Mouse (Mus musculus) large intestine, adult 2 months (tissue): Measurements from ENCODE around the gene Spdl1. TPM values are rescaled to one million over a fixed set of nuclear protein-coding genes. Genes with fewer than 3 reads are reported as not detected.

ENCODE experiments used
- DNase-seq: peaks from one replicate; pipeline ENCODE4 v3.0.0-alpha.2; 2012; ENCODE audit warnings: low read depth, low spot score
- WGBS: fragments of 180-500 bp; shearing (Covaris S2); methylation state at CpG from one replicate; pipeline ENCODE4 v1.1.7; 2018; 5-methylcytosine and 5-hydroxymethylcytosine counted together
- polyA plus RNA-seq: library from polyadenylated mRNA; depleted of rRNA; stranded (reverse); fragments of >200 nt; gene quantifications from 2 replicates; pipeline ENCODE4 v1.2.3, GENCODE M21; 2012; rRNA removed

Spdl1 gene
- polyA plus RNA-seq, 1 experiment, result 2.5 TPM

DNA sequence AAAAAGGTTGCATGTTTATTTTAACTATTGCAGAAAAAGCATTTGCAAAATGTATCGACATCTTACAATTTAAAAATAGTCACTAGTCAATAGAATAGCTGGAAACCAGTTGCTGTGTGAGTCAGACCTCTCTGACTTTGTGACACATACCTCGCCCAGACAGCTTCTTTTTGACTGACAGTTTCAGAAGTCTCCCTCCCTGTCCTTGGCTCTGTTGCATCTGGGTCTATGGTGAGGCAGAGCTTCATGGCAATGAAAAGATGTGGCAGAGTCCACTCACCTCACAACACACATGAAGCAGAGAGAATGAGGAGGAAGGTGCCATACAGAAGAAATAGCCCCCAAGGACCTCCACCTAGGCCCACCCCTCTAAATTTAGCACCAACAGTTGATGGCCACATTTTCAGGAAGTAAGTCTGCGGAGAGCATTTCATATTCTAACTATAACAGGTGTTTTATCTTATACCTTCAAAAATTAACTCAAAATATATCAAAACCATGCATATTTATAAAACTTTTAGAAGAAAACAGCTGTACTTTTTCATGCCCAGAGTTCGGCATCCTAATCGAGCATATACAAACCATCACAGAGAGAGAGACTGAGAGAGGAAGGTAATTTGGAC, 69.6 kb downstream of the Spdl1 start:
- WGBS, result 65% methylated on average over 5 of the region's 5 CpGs
- no peak for DNase-seq

DNA sequence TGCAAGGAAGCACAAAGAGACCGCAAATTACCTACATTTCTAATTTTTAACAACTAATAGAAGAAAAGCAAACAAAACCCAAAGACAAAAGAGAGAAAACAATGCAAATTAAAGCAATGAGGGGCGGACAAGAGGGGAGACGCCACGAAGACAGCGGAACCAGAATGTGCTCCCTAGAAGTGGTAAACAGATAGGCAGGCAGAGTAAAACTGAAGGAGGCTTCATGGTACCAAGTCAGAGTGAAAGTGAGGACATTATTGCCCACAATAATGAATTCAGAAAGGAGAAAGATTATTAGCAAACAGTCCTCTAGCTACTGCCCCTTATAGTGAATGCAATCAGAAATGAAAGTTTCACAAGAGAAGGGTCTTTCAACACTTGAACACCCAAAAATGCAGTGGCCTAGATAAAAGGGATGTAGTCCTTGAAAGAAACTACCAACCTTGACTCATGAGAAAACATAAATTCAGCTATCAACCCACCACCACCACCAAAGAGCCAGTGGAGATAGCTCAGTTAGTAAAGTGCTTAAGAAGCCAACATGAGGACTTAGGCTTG, 70.8 kb downstream of the Spdl1 start:
- WGBS, result 79% methylated on average over 5 of the region's 5 CpGs

DNA sequence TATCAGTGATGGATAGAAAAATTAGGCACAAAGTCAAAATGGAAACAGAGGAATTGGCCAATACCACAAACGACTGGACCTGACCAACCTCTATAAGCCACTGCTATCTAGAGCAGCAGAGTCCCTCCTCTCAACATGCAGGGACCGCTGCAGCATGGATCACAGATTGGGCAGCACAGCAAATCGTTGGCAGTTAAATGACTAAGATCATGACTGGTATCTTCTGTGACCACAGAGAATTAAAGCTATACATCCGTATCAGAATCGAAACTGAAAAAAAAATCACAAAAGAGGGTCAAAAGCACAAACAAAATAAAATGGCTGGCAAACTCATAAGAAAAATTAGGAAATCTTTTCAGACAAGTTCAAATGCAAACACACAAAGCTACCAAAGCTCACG, 71.3 kb downstream of the Spdl1 start:
- DNase-seq, result no peak
- WGBS, result 77% methylated on average over 6 of the region's 6 CpGs

More for the DNA sequence above, 70.8 kb downstream of the Spdl1 start:
- DNase-seq, result no peak

DNA sequence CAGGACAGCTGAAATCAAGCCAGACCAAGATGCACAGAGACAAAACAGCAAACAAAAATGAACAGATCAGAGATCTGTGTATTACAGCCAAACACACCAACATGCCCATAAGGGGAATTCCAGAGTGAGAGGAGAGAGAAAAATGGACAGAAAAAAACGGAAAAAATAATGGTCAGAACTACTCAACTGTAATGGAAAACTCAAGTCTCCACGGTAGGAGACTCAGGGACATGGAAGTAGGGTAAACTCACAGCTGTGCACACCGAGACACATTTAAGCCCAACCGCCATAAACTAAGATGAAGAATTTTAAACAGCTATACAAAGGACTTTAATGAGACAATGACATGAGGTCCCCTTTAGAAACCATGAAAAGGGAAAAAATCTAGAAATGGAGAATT, 73.9 kb downstream of the Spdl1 start:
- no peak for DNase-seq
- 68% methylated on average over 4 of the region's 4 CpGs for WGBS

Other genes with a start within 250 kb of the Spdl1 start
- 3.0 and 4.9 TPM in 2 replicates for gene Dock2, start 49.7 kb downstream of the Spdl1 start, polyA plus RNA-seq